Mouse (Mus musculus) lung, adult 18-20 months (tissue): Measurements from ENCODE around the gene Jade3.

Experiments
- DNase-seq, 2 experiments: peaks; one replicate each; pipeline ENCODE4 v3.0.0; 2022; ENCODE audit warnings: mixed read lengths in 2 of 2

Gene Jade3

GRCm38 (mm10) chrX:20548011-20548879 is 122.8 kb downstream of the Jade3 start:
- DNase-seq, result peak; percentile 14 to 29

GRCm38 (mm10) chrX:20548880-20549440 is 123.5 kb downstream of the Jade3 start:
- no peak for DNase-seq

DNA sequence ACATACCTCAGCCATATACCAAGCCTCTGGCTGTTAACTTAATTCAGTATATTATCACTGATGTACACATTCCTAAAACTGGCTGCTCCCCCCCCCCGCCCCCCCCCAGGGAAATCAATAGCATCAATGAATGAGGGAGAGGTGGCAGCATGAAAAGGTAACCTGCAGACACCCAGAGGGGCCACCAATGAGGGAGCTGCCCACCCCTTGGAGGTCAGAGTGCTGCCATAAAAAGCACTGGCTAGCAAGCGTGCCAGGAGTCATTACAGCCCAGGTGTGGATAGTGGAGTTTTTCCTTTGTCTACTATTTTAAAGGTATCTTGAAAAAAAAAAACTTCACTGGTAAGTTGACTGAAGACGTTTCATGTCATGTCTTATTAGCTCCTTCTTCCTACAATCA is 124.0 kb downstream of the Jade3 start, which contains the start of gene Rgn:
Gene Rgn, plus strand, starts transcription at position 256 of the 400 bp plus-strand sequence.
- DNase-seq, result no peak

DNA sequence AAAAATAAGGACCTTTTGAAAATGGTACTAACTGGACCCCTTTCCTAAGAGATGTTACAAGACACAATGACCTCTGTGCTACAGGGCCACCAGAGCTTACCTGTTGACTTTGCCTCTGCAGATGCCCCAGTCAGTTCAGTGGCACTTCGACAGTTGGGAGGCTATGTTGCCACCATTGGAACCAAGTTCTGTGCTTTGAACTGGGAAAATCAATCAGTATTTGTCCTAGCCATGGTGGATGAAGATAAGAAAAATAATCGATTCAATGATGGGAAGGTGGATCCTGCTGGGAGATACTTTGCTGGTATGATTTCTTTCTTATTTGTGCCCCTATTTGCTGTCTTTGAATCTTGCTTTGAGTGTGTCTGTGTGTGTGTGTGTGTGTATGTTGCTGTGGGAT is 126.7 kb downstream of the Jade3 start:
- DNase-seq, result no peak

GRCm38 (mm10) chrX:20561846-20562245 is 136.4 kb downstream of the Jade3 start:
- DNase-seq, result no peak

- no peak for DNase-seq
Observed at GRCm38 (mm10) chrX:20563941-20564340, 138.5 kb downstream of the Jade3 start.
